Mouse (Mus musculus) MN1 (cell line): ENCODE data around the gene Tsga13.

ENCODE experiments used
- DNase-seq: peaks from one replicate; pipeline ENCODE4 v3.0.0-alpha.2; 2016; ENCODE audit warnings: low spot score

The Tsga13 gene

GRCm38 (mm10) chr6:30855956-30856355 is 59.4 kb downstream of the Tsga13 start:
- no peak for DNase-seq

GRCm38 (mm10) chr6:30855205-30855604 is 60.2 kb downstream of the Tsga13 start:
- no peak for DNase-seq

GRCm38 (mm10) chr6:30849818-30850217 is 65.6 kb downstream of the Tsga13 start:
- DNase-seq, result peak; percentile 16
